16 mouse cellular contexts compared by ENCODE assay signal in genomic region chr8:71687616-71688015, GRCm38 (mm10). TPM values are rescaled to one million over a fixed set of nuclear protein-coding genes. Genes with fewer than 3 reads are reported as not detected.
"Had no signal": no experiment of that assay in that cellular context is flagged by ENCODE, and none has a peak within 500 bp of the region (broad histone marks: within the 10 kb centered on the region; RNA-seq: fewer than 3 reads in every experiment).

No protein-coding gene starts in this region.

- H3K9me3 ChIP-seq: kidney, embryonic 15.5 days; liver, embryonic 15.5 days; neural tube, embryonic 13.5 days had no signal

- ATAC-seq: lung, postnatal 0 days had no signal

- H3K9ac ChIP-seq: kidney, embryonic 15.5 days; liver, embryonic 15.5 days; neural tube, embryonic 13.5 days had no signal

- DNase-seq: kidney, adult 18-20 months; kidney, postnatal 14 days; lung, adult 2 months; lung, postnatal 36 days; midbrain, embryonic 14.5 days; retina, postnatal 1 day; right cerebral cortex, postnatal 4 days; thymus, adult 18-20 months; thymus, postnatal 25 days had no signal

- H3K4me3 ChIP-seq: kidney, embryonic 15.5 days; left cerebral cortex, adult 2 months; liver, embryonic 15.5 days; neural tube, embryonic 13.5 days had no signal

- H3K36me3 ChIP-seq: kidney, embryonic 15.5 days; liver, embryonic 15.5 days; neural tube, embryonic 13.5 days had no signal

- H3K27ac ChIP-seq: kidney, embryonic 15.5 days; left cerebral cortex, adult 2 months; liver, embryonic 15.5 days; neural tube, embryonic 13.5 days had no signal

- H3K4me2 ChIP-seq: liver, embryonic 15.5 days had no signal

RNA-seq across cellular contexts. Expression of gene Insl3, which starts 1.4 kb away (rescaled TPM):
- total RNA-seq: monocyte, adult 5-6 weeks had no signal
- polyA plus RNA-seq: limb, embryonic 11.5 days; midbrain, embryonic 14.5 days had no signal

RNA-seq across cellular contexts. Expression of gene B3gnt3, which starts 14.0 kb away (rescaled TPM):
- total RNA-seq: monocyte, adult 5-6 weeks had no signal
